Mouse (Mus musculus): ENCODE results near the gene Ctdsp2.

Ctdsp2 gene

DNA sequence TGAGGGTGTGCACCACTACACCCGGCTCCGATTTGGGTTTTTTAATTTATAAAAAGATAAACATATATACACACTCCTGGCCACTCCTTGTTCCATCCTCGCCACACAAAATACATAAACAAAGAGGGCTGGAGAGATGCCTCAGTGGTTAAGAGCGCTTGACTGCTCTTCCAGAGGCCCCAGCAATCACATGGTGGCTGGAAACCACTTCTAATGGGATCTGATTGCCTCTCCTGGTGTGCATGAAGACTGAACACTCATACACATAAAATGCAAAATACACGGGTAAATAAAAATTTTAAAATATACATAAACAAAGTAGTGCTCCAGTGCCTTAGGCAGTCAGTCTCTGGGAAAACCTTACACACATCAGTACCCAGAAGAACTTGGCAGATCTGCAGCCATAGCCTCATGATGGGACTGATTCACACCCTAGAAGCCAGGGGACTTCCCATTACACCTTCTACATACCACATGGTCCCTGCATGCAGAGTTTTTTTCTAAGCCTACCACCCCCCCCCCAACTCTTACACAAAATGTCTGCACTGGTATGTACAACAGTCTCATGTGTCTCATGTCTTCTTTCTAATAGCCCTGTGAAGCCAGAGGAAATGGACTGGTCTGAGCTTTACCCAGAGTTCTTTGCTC, 64.1 kb downstream of the Ctdsp2 start:
- no peak for DNase-seq (ENCODE audit: low spot score)

DNA sequence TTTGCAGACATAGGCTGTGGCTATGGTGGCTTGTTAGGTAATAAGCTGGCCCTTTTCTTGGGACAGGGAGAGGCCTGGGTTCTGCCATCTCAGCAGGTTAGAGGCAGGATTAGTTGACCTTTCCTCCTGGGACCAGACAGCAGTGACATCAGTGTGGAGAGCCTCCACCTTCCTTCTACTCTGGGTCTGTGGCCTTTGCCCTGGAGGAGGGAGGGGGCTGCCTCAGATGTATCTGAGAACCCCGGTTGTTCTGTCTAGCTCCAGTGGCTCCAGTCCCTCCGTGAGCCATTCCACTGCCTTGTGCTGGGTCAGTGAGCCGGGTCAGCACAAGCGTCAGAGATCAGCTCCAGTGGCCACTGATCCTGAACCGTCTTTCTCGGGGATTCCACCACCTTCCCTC, 64.7 kb downstream of the Ctdsp2 start:
- DNase-seq (ENCODE audit: low spot score) = no peak

DNA sequence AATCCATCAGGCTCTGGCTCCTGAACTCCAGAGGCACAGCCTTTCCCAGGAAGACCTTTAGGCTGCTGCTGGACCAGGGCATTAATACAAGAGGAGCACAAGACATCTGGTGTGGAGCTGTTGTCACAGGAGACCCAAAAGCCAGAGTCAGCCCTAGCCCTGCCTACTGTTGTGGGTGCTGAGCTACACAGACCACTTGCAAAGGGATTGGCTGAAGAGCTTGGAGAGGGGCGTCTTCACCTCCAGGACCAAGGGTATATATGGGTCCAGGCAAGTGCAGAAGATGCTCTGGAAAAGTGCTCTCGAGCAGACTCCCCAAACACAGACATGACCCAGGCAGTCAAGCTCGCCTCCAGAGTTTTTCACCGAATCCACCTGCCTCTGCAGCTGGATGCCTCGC, 69.4 kb downstream of the Ctdsp2 start, which contains the start of gene Cyp27b1:
Cyp27b1 (plus strand) TSS at position 297 of the 400 bp plus-strand sequence.
- no peak for DNase-seq (ENCODE audit: low spot score)

DNA sequence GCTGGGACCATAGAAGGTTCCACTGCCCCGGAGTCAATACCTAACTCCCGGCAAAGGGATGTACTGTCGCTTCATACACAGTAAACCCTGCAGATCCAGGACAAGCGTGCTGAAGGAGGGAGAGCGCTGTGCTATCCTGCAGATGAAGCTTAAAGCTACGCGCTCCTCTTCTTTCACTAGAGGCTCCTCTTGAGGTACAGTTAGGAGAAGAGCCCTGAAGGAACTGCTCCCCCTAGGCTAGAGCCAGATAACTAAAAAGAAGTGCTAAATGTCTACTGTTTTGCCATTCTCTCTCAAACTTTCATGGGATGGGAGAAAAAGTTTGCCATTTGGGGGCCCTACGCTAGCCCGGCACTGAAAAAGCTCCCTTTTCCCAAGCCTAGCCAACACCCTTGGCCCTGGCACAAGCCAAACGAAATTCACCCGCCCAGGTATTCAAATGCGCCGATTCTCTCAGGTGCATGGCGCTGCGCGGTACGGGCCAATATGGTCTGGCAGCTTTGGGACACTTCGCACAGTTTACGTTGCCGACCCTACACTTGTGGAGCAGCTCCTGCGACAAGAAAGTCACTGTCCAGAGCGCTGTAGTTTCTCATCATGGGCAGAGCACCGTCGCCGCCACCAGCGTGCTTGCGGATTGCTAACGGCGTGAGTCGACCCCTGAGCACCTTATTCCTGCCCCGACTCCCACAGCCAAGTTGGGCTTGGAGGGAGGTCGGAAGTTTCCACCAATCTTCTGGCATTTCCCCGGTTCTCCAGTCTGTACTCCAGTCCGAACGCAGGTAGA, 70.3 kb downstream of the Ctdsp2 start:
- DNase-seq (ENCODE audit: low spot score) = no peak

Data from urinary bladder, postnatal 14 days (tissue).